Mouse (Mus musculus): ENCODE measurements around the gene Ott. TPM values are rescaled to one million over a fixed set of nuclear protein-coding genes. Genes with fewer than 3 reads are reported as not detected.
"Not testable (repeated sequence)": the region's sequence is repeated elsewhere in the genome, so short reads cannot be mapped to it uniquely, and the experiment has no call there.

The Ott gene
- total RNA-seq (2021): not detected
- long read RNA-seq, experiment 1: 0 reads
- long read RNA-seq, experiment 2: 0 reads

DNA sequence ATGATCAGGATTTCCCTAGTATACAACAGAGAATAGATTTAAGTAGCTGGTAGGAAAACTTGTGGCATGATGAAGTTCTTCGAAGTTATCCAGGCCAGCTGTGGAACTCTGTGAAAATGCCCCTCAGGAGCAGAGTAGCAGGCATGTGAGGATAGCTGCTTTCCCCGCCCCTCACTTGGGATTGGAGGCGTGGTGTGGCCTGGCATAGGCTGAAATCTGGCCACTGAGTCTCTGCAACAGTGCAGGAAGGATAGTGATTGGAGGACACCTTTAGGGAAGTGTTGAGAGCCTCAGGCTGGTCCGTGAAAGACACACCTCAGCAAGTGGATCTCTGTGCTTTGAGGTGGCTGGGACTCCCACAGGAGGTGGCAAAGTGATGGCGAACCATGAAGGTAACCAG is at the start of gene Ott:
TSS of gene Ott (plus strand) at position 301 of the 400 bp plus-strand sequence.
- DNase-seq; intact Hi-C loops (cut with DNase I): not testable (repeated sequence)

Other genes starting within 250 kb of the Ott start
- not detected for gene Luzp4, start 216.6 kb upstream of the Ott start, total RNA-seq (2021)
- not detected for gene Gm15093, start 198.1 kb downstream of the Ott start, total RNA-seq (2021)

Measured in heart, postnatal 14 days (tissue).